Mouse (Mus musculus): ENCODE measurements around the gene Ak8. TPM values are rescaled to one million over a fixed set of nuclear protein-coding genes. Genes with fewer than 3 reads are reported as not detected.

The Ak8 gene
- total and polyA plus RNA-seq, 3 experiments = 1.5 to 2.6 TPM; not detected in 1

- Histone ChIP-seq H3K36me3 (ENCODE audit: control insufficient read depth in 1 of 2, insufficient read depth in 2 of 2, low read length in 2 of 2) (peaks cover 0 to 3% of the 10 kb centered on the region in 2 experiments; a peak in 1 of 4 replicates), H3K4me3 (ENCODE audit: control insufficient read depth in 1 of 2, insufficient read depth in 1 of 2, low read depth in 2 of 2, low read length in 2 of 2) (no peak overlapping the region), H3K79me2 (ENCODE audit: control insufficient read depth, insufficient read depth, low read length, poor library complexity) (peaks cover 2% of the 10 kb centered on the region; the same call in 1 of the 2 replicates), H3K4me1 (ENCODE audit: control insufficient read depth in 1 of 2, insufficient read depth in 2 of 2, low read length in 2 of 2) (no peaks in the 10 kb centered on the region), H3K9me3 (replicated peaks; ENCODE audit: insufficient read depth, low read length) (no peaks in the 10 kb centered on the region), H3K27me3 (ENCODE audit: control insufficient read depth in 1 of 2, insufficient read depth in 2 of 2, low read length in 2 of 2) (no peaks in the 10 kb centered on the region), H3K27ac (ENCODE audit: control insufficient read depth, low read depth, low read length) (no peak overlapping the region), H3K9ac (ENCODE audit: control insufficient read depth, low read depth, low read length, poor library complexity, severe bottlenecking) (no peak overlapping the region)
- TF ChIP-seq CHD1 (IDR thresholded peaks at IDR 0.05; ENCODE audit: low read depth, low read length) (no peak), MAX (IDR thresholded peaks at IDR 0.05; ENCODE audit: low read length) (no peak)
- no peak for DNase-seq (ENCODE audit: low read depth, low spot score)
Measured at GRCm38 (mm10) chr2:28656216-28656615, 43.7 kb upstream of the Ak8 start.

GRCm38 (mm10) chr2:28662891-28663290 is 37.1 kb upstream of the Ak8 start:
- Histone ChIP-seq H3K9me3 (replicated peaks; ENCODE audit: insufficient read depth, low read length) (no peaks in the 10 kb centered on the region), H3K79me2 (ENCODE audit: control insufficient read depth, insufficient read depth, low read length, poor library complexity) (no peaks in the 10 kb centered on the region), H3K27ac (ENCODE audit: control insufficient read depth, low read depth, low read length) (no peak overlapping the region), H3K9ac (ENCODE audit: control insufficient read depth, low read depth, low read length, poor library complexity, severe bottlenecking) (no peak overlapping the region), H3K27me3 (ENCODE audit: control insufficient read depth in 1 of 2, insufficient read depth in 2 of 2, low read length in 2 of 2) (no peaks in the 10 kb centered on the region), H3K4me1 (ENCODE audit: control insufficient read depth in 1 of 2, insufficient read depth in 2 of 2, low read length in 2 of 2) (no peaks in the 10 kb centered on the region), H3K4me3 (ENCODE audit: control insufficient read depth in 1 of 2, insufficient read depth in 1 of 2, low read depth in 2 of 2, low read length in 2 of 2) (no peak overlapping the region), H3K36me3 (ENCODE audit: control insufficient read depth in 1 of 2, insufficient read depth in 2 of 2, low read length in 2 of 2) (peaks cover 0 to 9% of the 10 kb centered on the region in 2 experiments; a peak in 1 of 4 replicates)
- TF ChIP-seq CHD2 (IDR thresholded peaks at IDR 0.05; ENCODE audit: low read length) = no peak
- no peak for TF ChIP-seq NRF1 (IDR thresholded peaks at IDR 0.05; ENCODE audit: insufficient read depth, low read depth, low read length, poor library complexity, severe bottlenecking)
- TF ChIP-seq E2F4 (IDR thresholded peaks at IDR 0.05; ENCODE audit: borderline replicate concordance, low read depth, low read length) = no peak
- no peak for TF ChIP-seq ETS1 (IDR thresholded peaks at IDR 0.05; ENCODE audit: low read depth, low read length)
- no peak for TF ChIP-seq USF1 (IDR thresholded peaks at IDR 0.05; ENCODE audit: low read depth, low read length)
- no peak for TF ChIP-seq MAZ (IDR thresholded peaks at IDR 0.05; ENCODE audit: low read depth, low read length)
- no peak for TF ChIP-seq GABPA (IDR thresholded peaks at IDR 0.05; ENCODE audit: low read depth, low read length)
- no peak for TF ChIP-seq CHD1 (IDR thresholded peaks at IDR 0.05; ENCODE audit: low read depth, low read length)
- TF ChIP-seq GATA1 (IDR thresholded peaks at IDR 0.05; ENCODE audit: low read depth, low read length) = no peak
- no peak for TF ChIP-seq MAX (IDR thresholded peaks at IDR 0.05; ENCODE audit: low read length)
- TF ChIP-seq NELFE (IDR thresholded peaks at IDR 0.05; ENCODE audit: low read depth, low read length) = no peak
- TF ChIP-seq MAFK (IDR thresholded peaks at IDR 0.05; ENCODE audit: borderline replicate concordance, low read depth, low read length) = no peak
- no peak for TF ChIP-seq HCFC1 (IDR thresholded peaks at IDR 0.05; ENCODE audit: low read depth, low read length)
- DNase-seq (ENCODE audit: low read depth, low spot score) = no peak

GRCm38 (mm10) chr2:28665818-28666217 is 34.1 kb upstream of the Ak8 start:
- no peaks in the 10 kb centered on the region for H3K79me2 ChIP-seq (ENCODE audit: control insufficient read depth, insufficient read depth, low read length, poor library complexity)
- H3K9ac ChIP-seq (ENCODE audit: control insufficient read depth, low read depth, low read length, poor library complexity, severe bottlenecking) = no peak overlapping the region
- no peaks in the 10 kb centered on the region for H3K27me3 ChIP-seq (ENCODE audit: control insufficient read depth in 1 of 2, insufficient read depth in 2 of 2, low read length in 2 of 2)
- H3K4me1 ChIP-seq (ENCODE audit: control insufficient read depth in 1 of 2, insufficient read depth in 2 of 2, low read length in 2 of 2) = no peaks in the 10 kb centered on the region
- H3K27ac ChIP-seq (ENCODE audit: control insufficient read depth, low read depth, low read length) = no peak overlapping the region
- DNase-seq (ENCODE audit: low read depth, low spot score) = no peak
- no peak overlapping the region for H3K4me3 ChIP-seq (ENCODE audit: control insufficient read depth in 1 of 2, insufficient read depth in 1 of 2, low read depth in 2 of 2, low read length in 2 of 2)
- H3K36me3 ChIP-seq (ENCODE audit: control insufficient read depth in 1 of 2, insufficient read depth in 2 of 2, low read length in 2 of 2) = peaks cover 0 to 9% of the 10 kb centered on the region in 2 experiments; a peak in 2 of 4 replicates
- no peaks in the 10 kb centered on the region for H3K9me3 ChIP-seq (replicated peaks; ENCODE audit: insufficient read depth, low read length)
- TF ChIP-seq EP300 (IDR thresholded peaks at IDR 0.05; ENCODE audit: low read depth in 1 of 2, low read length in 2 of 2) (no peak), E2F4 (IDR thresholded peaks at IDR 0.05; ENCODE audit: borderline replicate concordance, low read depth, low read length) (no peak), JUND (IDR thresholded peaks at IDR 0.05; ENCODE audit: low read depth, low read length) (no peak), ZC3H11A (IDR thresholded peaks at IDR 0.05; ENCODE audit: low read depth, low read length) (no peak), MXI1 (IDR thresholded peaks at IDR 0.05; ENCODE audit: low read depth, low read length) (no peak), GATA1 (IDR thresholded peaks at IDR 0.05; ENCODE audit: low read depth, low read length) (no peak), RCOR1 (IDR thresholded peaks at IDR 0.05; ENCODE audit: low read depth, low read length) (no peak), TBP (IDR thresholded peaks at IDR 0.05; ENCODE audit: low read depth, low read length) (no peak), BHLHE40 (IDR thresholded peaks at IDR 0.05; ENCODE audit: borderline replicate concordance, low read depth, low read length) (no peak), TAL1 (IDR thresholded peaks at IDR 0.05; ENCODE audit: low read length) (no peak), USF1 (IDR thresholded peaks at IDR 0.05; ENCODE audit: low read depth, low read length) (no peak), POLR2A (IDR thresholded peaks at IDR 0.05; ENCODE audit: control insufficient read depth in 1 of 2, insufficient read depth in 1 of 2, low read depth in 1 of 2, low read length in 2 of 2, poor library complexity in 1 of 2) (no peak), RAD21 (IDR thresholded peaks at IDR 0.05; ENCODE audit: low read depth, low read length) (no peak), UBTF (IDR thresholded peaks at IDR 0.05; ENCODE audit: borderline replicate concordance, insufficient read depth, low read depth, low read length) (no peak), MEF2A (IDR thresholded peaks at IDR 0.05; ENCODE audit: extremely low read depth, insufficient replicate concordance, low read depth, low read length, poor library complexity, severe bottlenecking) (no peak), MAZ (IDR thresholded peaks at IDR 0.05; ENCODE audit: low read depth, low read length) (no peak), MYC (IDR thresholded peaks at IDR 0.05; ENCODE audit: low read depth, low read length) (no peak)
